Mouse (Mus musculus): ENCODE data around the gene Flt4. TPM values are rescaled to one million over a fixed set of nuclear protein-coding genes. Genes with fewer than 3 reads are reported as not detected.

Gene Flt4
- polyA plus RNA-seq, 1 experiment from 2014 or later: 4.5 TPM

- ATAC-seq (ENCODE audit: insufficient number of reproducible peaks, low FRiP score, low TSS enrichment, low read depth) (no peak), DNase-seq (ENCODE audit: low spot score) (no peak)
- H3K4me2 ChIP-seq (ENCODE audit: low read depth, severe bottlenecking): no peak overlapping the region
- no peaks in the 10 kb centered on the region for H3K9me3 ChIP-seq (ENCODE audit: control insufficient read depth, low read length)
- H3K4me3 ChIP-seq (ENCODE audit: low read depth, low read length): no peak overlapping the region
- H3K27ac ChIP-seq (replicated peaks; ENCODE audit: low read depth, low read length): no peak overlapping the region
- no peaks in the 10 kb centered on the region for H3K36me3 ChIP-seq (ENCODE audit: control insufficient read depth, insufficient read depth, low read length)
- H3K4me1 ChIP-seq (ENCODE audit: control insufficient read depth, insufficient read depth, low read length): no peaks in the 10 kb centered on the region
- H3K9ac ChIP-seq (ENCODE audit: low read length): no peak overlapping the region
- peaks cover 32% of the 10 kb centered on the region for H3K27me3 ChIP-seq (ENCODE audit: control insufficient read depth, insufficient read depth, low read length)
- whole genome bisulfite sequencing: 24% methylated on average over 3 of the region's 3 CpGs
Observed at GRCm38 (mm10) chr11:49631154-49631553, 22.1 kb downstream of the Flt4 start.

- Histone ChIP-seq H3K4me2 (ENCODE audit: low read depth, severe bottlenecking) (no peak overlapping the region), H3K4me1 (ENCODE audit: control insufficient read depth, insufficient read depth, low read length) (no peaks in the 10 kb centered on the region), H3K9me3 (ENCODE audit: control insufficient read depth, low read length) (no peaks in the 10 kb centered on the region), H3K36me3 (ENCODE audit: control insufficient read depth, insufficient read depth, low read length) (no peaks in the 10 kb centered on the region), H3K4me3 (ENCODE audit: low read depth, low read length) (no peak overlapping the region), H3K27ac (replicated peaks; ENCODE audit: low read depth, low read length) (no peak overlapping the region), H3K9ac (ENCODE audit: low read length) (no peak overlapping the region), H3K27me3 (ENCODE audit: control insufficient read depth, insufficient read depth, low read length) (peaks cover 43% of the 10 kb centered on the region)
- no peak for DNase-seq (ENCODE audit: low spot score)
- WGBS: 100% methylated on average over 2 of the region's 2 CpGs
- ATAC-seq (ENCODE audit: insufficient number of reproducible peaks, low FRiP score, low TSS enrichment, low read depth): no peak
Observed at GRCm38 (mm10) chr11:49632256-49632655, 23.2 kb downstream of the Flt4 start.

GRCm38 (mm10) chr11:49634101-49634500, 25.0 kb downstream of the Flt4 start:
- Histone ChIP-seq H3K9me3 (ENCODE audit: control insufficient read depth, low read length) (no peaks in the 10 kb centered on the region), H3K4me1 (ENCODE audit: control insufficient read depth, insufficient read depth, low read length) (no peaks in the 10 kb centered on the region), H3K9ac (ENCODE audit: low read length) (no peak overlapping the region), H3K27me3 (ENCODE audit: control insufficient read depth, insufficient read depth, low read length) (peaks cover 49% of the 10 kb centered on the region), H3K4me3 (ENCODE audit: low read depth, low read length) (0 out of 2 replicates have a peak overlapping the region, but pooled peaks have one; percentile 10), H3K4me2 (ENCODE audit: low read depth, severe bottlenecking) (0 out of 2 replicates have a peak overlapping the region, but pooled peaks have one; percentile 2), H3K36me3 (ENCODE audit: control insufficient read depth, insufficient read depth, low read length) (no peaks in the 10 kb centered on the region), H3K27ac (replicated peaks; ENCODE audit: low read depth, low read length) (no peak overlapping the region)
- 6% methylated on average over 22 of the region's 22 CpGs for WGBS
- DNase-seq (ENCODE audit: low spot score) (peak; percentile 34), ATAC-seq (ENCODE audit: insufficient number of reproducible peaks, low FRiP score, low TSS enrichment, low read depth) (no peak)

DNA sequence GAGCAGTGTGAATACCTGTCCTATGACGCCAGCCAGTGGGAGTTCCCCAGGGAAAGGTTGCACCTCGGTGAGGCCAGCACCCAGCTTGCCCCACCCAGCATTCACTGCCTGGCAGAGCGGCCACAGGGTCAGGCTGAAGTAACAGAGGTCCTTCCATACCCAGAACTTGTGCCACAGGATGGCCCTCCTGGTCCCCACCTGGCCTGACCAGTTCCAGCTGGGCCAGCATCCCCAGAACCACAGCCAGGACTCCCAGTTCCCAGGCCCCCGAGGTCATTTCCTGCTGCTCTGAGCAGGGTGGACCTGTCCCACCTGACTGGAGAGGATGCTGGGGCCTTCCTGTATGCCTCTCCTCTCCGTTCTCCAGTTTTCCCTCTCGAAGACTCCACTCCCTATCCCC, 26.6 kb downstream of the Flt4 start:
- Histone ChIP-seq H3K4me1 (ENCODE audit: control insufficient read depth, insufficient read depth, low read length) (no peaks in the 10 kb centered on the region), H3K9me3 (ENCODE audit: control insufficient read depth, low read length) (no peaks in the 10 kb centered on the region), H3K4me3 (ENCODE audit: low read depth, low read length) (no peak overlapping the region), H3K9ac (ENCODE audit: low read length) (no peak overlapping the region), H3K36me3 (ENCODE audit: control insufficient read depth, insufficient read depth, low read length) (no peaks in the 10 kb centered on the region), H3K4me2 (ENCODE audit: low read depth, severe bottlenecking) (no peak overlapping the region), H3K27me3 (ENCODE audit: control insufficient read depth, insufficient read depth, low read length) (peaks cover 49% of the 10 kb centered on the region), H3K27ac (replicated peaks; ENCODE audit: low read depth, low read length) (no peak overlapping the region)
- ATAC-seq (ENCODE audit: insufficient number of reproducible peaks, low FRiP score, low TSS enrichment, low read depth): no peak
- WGBS: 62% methylated on average over 6 of the region's 6 CpGs
- DNase-seq (ENCODE audit: low spot score): no peak

GRCm38 (mm10) chr11:49636449-49636848, 27.4 kb downstream of the Flt4 start:
- ATAC-seq (ENCODE audit: insufficient number of reproducible peaks, low FRiP score, low TSS enrichment, low read depth) (no peak), DNase-seq (ENCODE audit: low spot score) (peak; percentile 42)
- H3K9me3 ChIP-seq (ENCODE audit: control insufficient read depth, low read length): no peaks in the 10 kb centered on the region
- H3K4me2 ChIP-seq (ENCODE audit: low read depth, severe bottlenecking): no peak overlapping the region
- H3K4me1 ChIP-seq (ENCODE audit: control insufficient read depth, insufficient read depth, low read length): no peaks in the 10 kb centered on the region
- no peaks in the 10 kb centered on the region for H3K36me3 ChIP-seq (ENCODE audit: control insufficient read depth, insufficient read depth, low read length)
- 4% methylated on average over 11 of the region's 11 CpGs for WGBS
- H3K9ac ChIP-seq (ENCODE audit: low read length): no peak overlapping the region
- peaks cover 49% of the 10 kb centered on the region for H3K27me3 ChIP-seq (ENCODE audit: control insufficient read depth, insufficient read depth, low read length)
- H3K27ac ChIP-seq (replicated peaks; ENCODE audit: low read depth, low read length): no peak overlapping the region
- H3K4me3 ChIP-seq (ENCODE audit: low read depth, low read length): no peak overlapping the region

DNA sequence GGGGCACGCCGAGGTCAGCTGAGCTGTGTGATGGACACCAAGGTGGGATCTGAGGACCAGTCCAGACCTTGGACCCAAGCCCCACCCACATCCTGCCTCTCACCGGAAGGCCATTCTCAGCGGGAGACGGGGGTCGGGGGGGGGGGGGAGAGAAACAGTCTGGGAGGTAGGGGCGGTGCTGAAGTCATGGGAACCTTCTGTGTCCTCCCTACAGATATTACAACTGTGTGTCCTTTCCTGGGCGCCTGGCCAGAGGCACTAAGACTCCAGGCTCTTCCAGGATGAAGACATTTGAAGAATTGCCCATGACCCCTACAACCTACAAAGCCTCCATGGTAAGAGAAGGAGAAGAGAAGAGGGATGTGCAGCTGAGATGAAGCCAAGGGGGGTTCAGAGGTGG, 36.6 kb downstream of the Flt4 start:
- Histone ChIP-seq H3K9ac (ENCODE audit: low read length) (no peak overlapping the region), H3K27me3 (ENCODE audit: control insufficient read depth, insufficient read depth, low read length) (no peaks in the 10 kb centered on the region), H3K9me3 (ENCODE audit: control insufficient read depth, low read length) (no peaks in the 10 kb centered on the region), H3K27ac (replicated peaks; ENCODE audit: low read depth, low read length) (no peak overlapping the region), H3K36me3 (ENCODE audit: control insufficient read depth, insufficient read depth, low read length) (no peaks in the 10 kb centered on the region), H3K4me2 (ENCODE audit: low read depth, severe bottlenecking) (no peak overlapping the region), H3K4me1 (ENCODE audit: control insufficient read depth, insufficient read depth, low read length) (no peaks in the 10 kb centered on the region), H3K4me3 (ENCODE audit: low read depth, low read length) (no peak overlapping the region)
- WGBS: 53% methylated on average over 7 of the region's 8 CpGs
- ATAC-seq (ENCODE audit: insufficient number of reproducible peaks, low FRiP score, low TSS enrichment, low read depth): no peak
- no peak for DNase-seq (ENCODE audit: low spot score)

DNA sequence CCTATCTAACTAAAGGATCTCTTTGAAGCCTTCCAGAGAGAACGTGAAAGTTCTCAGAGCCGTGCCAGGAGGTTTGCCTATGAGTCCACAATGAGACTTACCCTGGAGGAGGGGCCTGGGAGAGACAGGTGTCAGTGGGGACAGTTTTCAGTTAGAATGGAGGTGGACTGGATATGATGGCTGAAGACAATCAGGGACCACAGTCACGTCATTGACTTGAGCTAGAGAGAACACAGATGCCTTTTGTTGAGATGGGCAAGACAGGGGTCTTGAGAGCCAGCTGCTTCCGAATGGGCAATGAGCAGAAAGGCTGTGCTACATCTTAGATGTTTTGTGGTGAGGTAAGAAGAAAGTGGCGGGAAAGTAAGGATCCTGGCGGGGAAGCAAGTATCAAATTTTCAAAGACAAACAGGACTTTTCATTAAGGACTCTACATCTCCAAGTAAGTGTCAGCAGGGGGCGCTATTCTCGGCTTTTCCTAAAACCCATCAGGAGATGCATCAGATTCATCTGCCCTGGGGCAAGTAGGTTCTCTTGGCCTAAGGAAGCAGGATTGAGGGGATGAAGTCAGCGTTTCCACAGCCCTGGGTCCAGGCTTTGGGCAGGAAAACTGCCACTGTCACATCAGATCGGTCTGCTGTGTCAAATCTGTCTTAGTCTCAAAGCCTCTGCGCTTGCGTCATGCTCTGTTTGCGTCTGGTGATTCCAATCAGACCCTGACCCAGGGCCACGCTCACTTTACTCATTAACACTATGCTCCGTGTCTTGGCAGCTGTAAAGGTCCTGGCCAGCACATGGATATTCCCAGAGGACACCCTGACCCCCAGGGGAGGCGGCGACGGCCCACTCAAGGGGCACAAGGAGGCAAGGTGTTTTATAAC, 41.3 kb downstream of the Flt4 start:
- Histone ChIP-seq H3K4me3 (ENCODE audit: low read depth, low read length) (no peak overlapping the region), H3K9ac (ENCODE audit: low read length) (no peak overlapping the region), H3K27me3 (ENCODE audit: control insufficient read depth, insufficient read depth, low read length) (no peaks in the 10 kb centered on the region), H3K4me1 (ENCODE audit: control insufficient read depth, insufficient read depth, low read length) (no peaks in the 10 kb centered on the region), H3K36me3 (ENCODE audit: control insufficient read depth, insufficient read depth, low read length) (no peaks in the 10 kb centered on the region), H3K27ac (replicated peaks; ENCODE audit: low read depth, low read length) (no peak overlapping the region), H3K4me2 (ENCODE audit: low read depth, severe bottlenecking) (no peak overlapping the region), H3K9me3 (ENCODE audit: control insufficient read depth, low read length) (no peaks in the 10 kb centered on the region)
- 56% methylated on average over 18 of the region's 18 CpGs for WGBS
- ATAC-seq (ENCODE audit: insufficient number of reproducible peaks, low FRiP score, low TSS enrichment, low read depth): no peak
- peak; percentile 58 for DNase-seq (ENCODE audit: low spot score)

DNA sequence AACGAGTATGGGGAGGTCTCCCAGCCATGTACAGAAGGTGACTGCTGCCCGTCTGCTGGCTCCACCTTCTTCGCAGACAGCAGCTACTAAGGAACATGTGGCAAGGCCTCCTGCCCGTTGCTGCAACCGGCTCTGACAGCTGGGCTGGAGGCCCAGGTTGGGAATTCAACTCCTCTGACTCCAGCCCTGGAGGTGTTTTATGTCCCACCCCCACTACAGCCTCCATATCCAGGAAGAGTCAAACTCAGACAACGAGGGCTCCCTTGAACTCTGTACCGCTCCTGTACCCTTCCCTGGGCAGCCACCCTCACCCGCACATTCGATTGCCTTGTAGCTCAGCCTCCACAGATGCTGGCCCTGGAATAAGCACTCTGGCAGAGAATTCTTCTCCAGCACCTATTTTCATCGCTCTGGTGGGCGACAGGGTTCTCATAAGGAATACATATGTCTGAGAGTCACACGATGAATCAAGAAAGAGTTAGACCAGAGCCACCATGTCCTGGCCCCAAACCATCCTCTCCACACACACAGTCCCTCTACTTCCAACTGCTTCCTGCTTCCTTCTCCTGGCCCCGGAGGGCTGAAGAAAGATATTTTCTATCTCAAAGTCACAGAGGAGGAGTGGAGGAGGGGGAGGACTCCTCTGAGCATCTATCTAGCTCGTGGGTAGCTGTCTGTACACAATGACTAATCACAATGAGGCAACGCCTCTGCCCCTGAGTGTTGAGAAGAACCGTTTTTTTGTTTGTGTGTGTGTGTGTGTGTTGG, 42.1 kb downstream of the Flt4 start:
- no peaks in the 10 kb centered on the region for H3K36me3 ChIP-seq (ENCODE audit: control insufficient read depth, insufficient read depth, low read length)
- ATAC-seq (ENCODE audit: insufficient number of reproducible peaks, low FRiP score, low TSS enrichment, low read depth) (no peak), DNase-seq (ENCODE audit: low spot score) (no peak)
- no peak overlapping the region for H3K4me3 ChIP-seq (ENCODE audit: low read depth, low read length)
- H3K27ac ChIP-seq (replicated peaks; ENCODE audit: low read depth, low read length): no peak overlapping the region
- H3K9me3 ChIP-seq (ENCODE audit: control insufficient read depth, low read length): no peaks in the 10 kb centered on the region
- no peaks in the 10 kb centered on the region for H3K27me3 ChIP-seq (ENCODE audit: control insufficient read depth, insufficient read depth, low read length)
- no peak overlapping the region for H3K9ac ChIP-seq (ENCODE audit: low read length)
- H3K4me2 ChIP-seq (ENCODE audit: low read depth, severe bottlenecking): no peak overlapping the region
- 67% methylated on average over 16 of the region's 16 CpGs for WGBS
- H3K4me1 ChIP-seq (ENCODE audit: control insufficient read depth, insufficient read depth, low read length): no peaks in the 10 kb centered on the region
